In genomic region chr11:115391358-115391757, GRCm38 (mm10) we compare ENCODE assay signal across 22 mouse cellular contexts. TPM values are rescaled to one million over a fixed set of nuclear protein-coding genes. Genes with fewer than 3 reads are reported as not detected.
DNase-seq lines count a peak whose midpoint lies in the region; TF ChIP-seq lines count a peak whose summit lies in the region.
"Had no signal": no experiment of that assay in that cellular context is flagged by ENCODE, and none has a peak within 500 bp of the region (broad histone marks: within the 10 kb centered on the region; RNA-seq: fewer than 3 reads in every experiment).

No protein-coding gene starts in this region.

- no peak for TF ChIP-seq POLR2A in MEL (IDR thresholded peaks at IDR 0.05; ENCODE audit: control insufficient read depth in 1 of 2, insufficient read depth in 1 of 2, low read depth in 1 of 2, low read length in 2 of 2, poor library complexity in 1 of 2)

- no peak overlapping the region for H3K27ac ChIP-seq in MEL (ENCODE audit: control insufficient read depth, low read depth, low read length)

- TF ChIP-seq CTCF in MEL (IDR thresholded peaks at IDR 0.05 in 2 of 3, conservative IDR thresholded peaks at IDR 0.05 in 1 of 3; ENCODE audit: control insufficient read depth in 1 of 3, insufficient read depth in 1 of 3, low read depth in 2 of 3, low read length in 3 of 3, poor library complexity in 1 of 3, severe bottlenecking in 1 of 3), result no peak

- no peaks in the 10 kb centered on the region for H3K9me3 ChIP-seq in MEL (replicated peaks; ENCODE audit: insufficient read depth, low read length)
- H3K9me3 ChIP-seq: G1E had no signal

- H3K4me1 ChIP-seq in MEL (ENCODE audit: control insufficient read depth in 1 of 2, insufficient read depth in 2 of 2, low read length in 2 of 2), result no peaks in the 10 kb centered on the region

- no peak for TF ChIP-seq RAD21 in MEL (IDR thresholded peaks at IDR 0.05; ENCODE audit: low read depth, low read length)

- no peak overlapping the region for H3K4me3 ChIP-seq in MEL (ENCODE audit: control insufficient read depth in 1 of 2, insufficient read depth in 1 of 2, low read depth in 2 of 2, low read length in 2 of 2)

- TF ChIP-seq EP300 in MEL (IDR thresholded peaks at IDR 0.05; ENCODE audit: low read depth in 1 of 2, low read length in 2 of 2), result no peak

- H3K79me2 ChIP-seq in MEL (ENCODE audit: control insufficient read depth, insufficient read depth, low read length, poor library complexity), result no peaks in the 10 kb centered on the region

- no peaks in the 10 kb centered on the region for H3K36me3 ChIP-seq in MEL (ENCODE audit: control insufficient read depth in 1 of 2, insufficient read depth in 2 of 2, low read length in 2 of 2)
- H3K36me3 ChIP-seq: G1E had no signal

- H3K9ac ChIP-seq in MEL (ENCODE audit: control insufficient read depth, low read depth, low read length, poor library complexity, severe bottlenecking), result no peak overlapping the region

- peak; percentile 60 for DNase-seq in layer of hippocampus, adult 9-11 months
- no peak for DNase-seq in layer of hippocampus, postnatal 14 days (ENCODE audit: low spot score in 2 of 2)
- no peak for DNase-seq in MEL (ENCODE audit: low read depth, low spot score)
- peak; percentile 53 for DNase-seq in brain, adult 2 months (ENCODE audit: low read depth, low spot score)
- DNase-seq in ovary, postnatal 36 days (ENCODE audit: low spot score), result no peak
- DNase-seq in heart, adult 11 months, result no peak
- DNase-seq: adrenal gland, adult 2 months; adrenal gland, adult 8-10 months; adrenal gland, postnatal 10 days; adrenal gland, postnatal 14 days; adrenal gland, postnatal 25 days; adrenal gland, postnatal 36 days; B cell, adult 2 months; cerebellum, adult 11 months; cerebellum, adult 11-12 months; cerebellum, adult 18-20 months; cerebellum, adult 2 months; cerebellum, adult 8-10 months had no signal

- no peaks in the 10 kb centered on the region; a peak in 1 of 4 replicates for H3K27me3 ChIP-seq in MEL (ENCODE audit: control insufficient read depth in 1 of 2, insufficient read depth in 2 of 2, low read length in 2 of 2)
- H3K27me3 ChIP-seq: Patski had no signal

TF ChIP-seq in MEL, 35 proteins besides CTCF, POLR2A, EP300 and RAD21:
- TF ChIP-seq MAZ (IDR thresholded peaks at IDR 0.05; ENCODE audit: low read depth, low read length), result no peak
- 0 out of 2 replicates have a peak, but pooled peaks have one; percentile 24 for TF ChIP-seq TBP (IDR thresholded peaks at IDR 0.05; ENCODE audit: low read depth, low read length)
- TF ChIP-seq E2F4 (IDR thresholded peaks at IDR 0.05; ENCODE audit: borderline replicate concordance, low read depth, low read length), result no peak

RNA-seq across cellular contexts. Expression of gene Cdr2l, which starts 9.6 kb away (rescaled TPM):
- total RNA-seq in layer of hippocampus, postnatal 14 days (2021), result 10 to 100 TPM; 18.6 to 21.3 TPM
- total RNA-seq in MEL (2012; rRNA removed), result 6.3 and 8.2 TPM in 2 replicates
- polyA plus RNA-seq in MEL (2012; ENCODE audit: insufficient read depth in 1 of 2, insufficient read length in 2 of 2, low read depth in 1 of 2, low replicate concordance in 2 of 2, missing spikeins in 1 of 2), result 1 to 10 TPM in 1 of 2 experiments, not detected in 1; 5.2 TPM
- total RNA-seq: CH12.LX had no signal
- polyA plus RNA-seq: CD4-positive, CD25-positive, alpha-beta regulatory T cell, adult 4 months; G1E had no signal

RNA-seq across cellular contexts. Expression of gene Mrpl58, which starts 12.2 kb away (rescaled TPM):
- 10 to 100 TPM; 95.7 to 96.6 TPM for total RNA-seq in layer of hippocampus, postnatal 14 days (2021)
- 132 and 137 TPM in 2 replicates for total RNA-seq in MEL (2012; rRNA removed)
- 100 to 1,000 TPM in 1 of 2 experiments, not detected in 1; 137 TPM for polyA plus RNA-seq in MEL (2012; ENCODE audit: insufficient read depth in 1 of 2, insufficient read length in 2 of 2, low read depth in 1 of 2, low replicate concordance in 2 of 2, missing spikeins in 1 of 2)

RNA-seq across cellular contexts. Expression of gene Hid1, which starts 23.8 kb away (rescaled TPM):
- total RNA-seq in layer of hippocampus, postnatal 14 days (2021), result 10 to 100 TPM; 90.0 to 94.3 TPM
- 0.88 and 1.1 TPM in 2 replicates for total RNA-seq in MEL (2012; rRNA removed)
- polyA plus RNA-seq in MEL (2012; ENCODE audit: insufficient read depth in 1 of 2, insufficient read length in 2 of 2, low read depth in 1 of 2, low replicate concordance in 2 of 2, missing spikeins in 1 of 2), result 1 to 10 TPM in 1 of 2 experiments, not detected in 1; 3.0 TPM
- total RNA-seq: G1E had no signal

RNA-seq across cellular contexts. Expression of gene Atp5h, which starts 28.4 kb away (rescaled TPM):
- 100 to 1,000 TPM; 440 to 460 TPM for total RNA-seq in layer of hippocampus, postnatal 14 days (2021)
- total RNA-seq in MEL (2012; rRNA removed), result 665 and 706 TPM in 2 replicates
- 1,000 to 10,000 TPM in 1 of 2 experiments, 100 to 1,000 TPM in 1; 525 to 1,715 TPM for polyA plus RNA-seq in MEL (2012; ENCODE audit: insufficient read depth in 1 of 2, insufficient read length in 2 of 2, low read depth in 1 of 2, low replicate concordance in 2 of 2, missing spikeins in 1 of 2)

RNA-seq across cellular contexts. Expression of gene Kctd2, which starts 28.6 kb away (rescaled TPM):
- 10 to 100 TPM; 59.0 to 68.3 TPM for total RNA-seq in layer of hippocampus, postnatal 14 days (2021)
- 12.3 and 13.2 TPM in 2 replicates for total RNA-seq in MEL (2012; rRNA removed)
- 10 to 100 TPM in 1 of 2 experiments, not detected in 1; 20.6 TPM for polyA plus RNA-seq in MEL (2012; ENCODE audit: insufficient read depth in 1 of 2, insufficient read length in 2 of 2, low read depth in 1 of 2, low replicate concordance in 2 of 2, missing spikeins in 1 of 2)

Comparison
In these comparisons a context has a peak if more than half of its experiments do, and no peak if none do; other contexts are left out.
1. DNase-seq: peak in layer of hippocampus, adult 9-11 months (single experiment) and brain, adult 2 months (single experiment); none in layer of hippocampus, postnatal 14 days (0 of 2), MEL (single experiment), ovary, postnatal 36 days (single experiment) and heart, adult 11 months (single experiment).
2. RNA of gene Hid1, which starts 23.8 kb away (total RNA-seq): 90.0 to 94.3 TPM in layer of hippocampus, postnatal 14 days; 0.88 to 1.1 TPM in MEL; every median in the first group is over 10 times any median in the second.